ENCODE assay signal across 8 mouse cellular contexts in genomic region chr2:131351471-131351870, GRCm38 (mm10). TPM values are rescaled to one million over a fixed set of nuclear protein-coding genes. Genes with fewer than 3 reads are reported as not detected.
DNase-seq lines count a peak whose midpoint lies in the region; ATAC-seq and TF ChIP-seq lines count a peak whose summit lies in the region.

No protein-coding gene starts in this region.

- H3K36me3 ChIP-seq in heart, adult 2 months (ENCODE audit: control insufficient read depth, insufficient read depth, low read length): no peaks in the 10 kb centered on the region
- no peaks in the 10 kb centered on the region for H3K36me3 ChIP-seq in hindbrain, embryonic 12.5 days
- no peaks in the 10 kb centered on the region for H3K36me3 ChIP-seq in midbrain, embryonic 13.5 days

- no peak overlapping the region for H3K9ac ChIP-seq in heart, adult 2 months (ENCODE audit: low read depth, low read length)
- H3K9ac ChIP-seq in hindbrain, embryonic 12.5 days: peak overlapping the region; percentile 94
- H3K9ac ChIP-seq in midbrain, embryonic 13.5 days (replicated peaks): peak overlapping the region; percentile 99

- H3K4me3 ChIP-seq in heart, adult 2 months: peak overlapping the region; percentile 98
- H3K4me3 ChIP-seq in hindbrain, embryonic 12.5 days: peak overlapping the region; percentile 78
- peak overlapping the region; percentile 93 for H3K4me3 ChIP-seq in midbrain, embryonic 13.5 days (replicated peaks)

- H3K27me3 ChIP-seq in heart, adult 2 months (ENCODE audit: control insufficient read depth, insufficient read depth, low read length): no peaks in the 10 kb centered on the region
- no peaks in the 10 kb centered on the region for H3K27me3 ChIP-seq in hindbrain, embryonic 12.5 days
- H3K27me3 ChIP-seq in midbrain, embryonic 13.5 days: 0 out of 2 replicates have a peak, but pooled peaks cover 5% of the 10 kb centered on the region

- H3K4me1 ChIP-seq in heart, adult 2 months (ENCODE audit: control insufficient read depth, insufficient read depth, low read length): peaks cover 3% of the 10 kb centered on the region; the same call in 1 of the 2 replicates
- peaks cover 19% of the 10 kb centered on the region for H3K4me1 ChIP-seq in hindbrain, embryonic 12.5 days
- H3K4me1 ChIP-seq in midbrain, embryonic 13.5 days (replicated peaks): peaks cover 29% of the 10 kb centered on the region

- H3K27ac ChIP-seq in heart, adult 2 months: no peak overlapping the region
- peak overlapping the region; percentile 97 for H3K27ac ChIP-seq in hindbrain, embryonic 12.5 days
- peak overlapping the region; percentile 99 for H3K27ac ChIP-seq in midbrain, embryonic 13.5 days

- H3K79me2 ChIP-seq in heart, adult 2 months (replicated peaks; ENCODE audit: control insufficient read depth, insufficient read depth, low read length): no peaks in the 10 kb centered on the region; the same call in 1 of the 2 replicates

- WGBS in heart, adult 2 months: 46% methylated on average over 10 of the region's 10 CpGs
- 6% methylated on average over 10 of the region's 10 CpGs for WGBS in hindbrain, embryonic 12.5 days
- WGBS in midbrain, embryonic 13.5 days: 7% methylated on average over 10 of the region's 10 CpGs

- no peak for TF ChIP-seq CTCF in heart, adult 2 months (IDR thresholded peaks at IDR 0.05)

- intact Hi-C loops in heart, adult 2 months (cut with DNase I): loop anchor here (5.0 to 10.0 kb wide), 2 partner anchors 161 to 167 kb away; partner anchors contain the start of genes Cdc25b, Cenpb and Spef1
- intact Hi-C loops in heart, postnatal 25 days (cut with DNase I): loop anchor here (5.0 kb wide), 3 partner anchors 89 to 179 kb away; partner anchors contain the start of gene Pank2

- ATAC-seq in hindbrain, embryonic 12.5 days (ENCODE audit: low FRiP score): no peak
- no peak for ATAC-seq in midbrain, embryonic 13.5 days

- TF ChIP-seq POLR2A in heart, adult 2 months (IDR thresholded peaks at IDR 0.05; ENCODE audit: insufficient read depth, low read depth, low read length): no peak

- no peak for DNase-seq in heart, adult 2 months
- DNase-seq in heart, postnatal 25 days (ENCODE audit: low spot score): no peak
- DNase-seq in ES-CJ7 (ENCODE audit: low read depth, low spot score): peak; percentile 12
- no peak for DNase-seq in frontal cortex, postnatal 36 days (ENCODE audit: low spot score in 2 of 2)
- DNase-seq in natural killer cell, adult 2 months (ENCODE audit: low spot score in 2 of 2): no peak
- no peak for DNase-seq in Muller cell, postnatal 12 days (ENCODE audit: inconsistent ontology term)

- no peak for TF ChIP-seq EP300 in heart, adult 2 months (IDR thresholded peaks at IDR 0.05; ENCODE audit: insufficient read depth, low read depth, low read length)

- H3K4me2 ChIP-seq in hindbrain, embryonic 12.5 days (replicated peaks): peak overlapping the region; percentile 66
- peak overlapping the region; percentile 71 for H3K4me2 ChIP-seq in midbrain, embryonic 13.5 days (replicated peaks)

- H3K9me3 ChIP-seq in hindbrain, embryonic 12.5 days (replicated peaks): no peaks in the 10 kb centered on the region
- no peaks in the 10 kb centered on the region for H3K9me3 ChIP-seq in midbrain, embryonic 13.5 days

RNA-seq across cellular contexts. Expression of gene Rnf24, which starts 1.2 kb away (rescaled TPM):
- 1 to 10 TPM; 2.9 to 3.9 TPM for total RNA-seq in heart, adult 2 months (2021)
- polyA plus RNA-seq in heart, adult 2 months (2012; rRNA removed): 2.7 and 3.5 TPM in 2 replicates
- 1 to 10 TPM; 3.6 to 3.9 TPM for total RNA-seq in heart, postnatal 25 days (2021)
- polyA plus RNA-seq in hindbrain, embryonic 12.5 days (2016; fragmentation: Nextera tagmentation; extraction: Ambion mirVana): 19.1 and 22.8 TPM in 2 replicates
- 23.1 and 23.6 TPM in 2 replicates for polyA plus RNA-seq in midbrain, embryonic 13.5 days (2015; fragmentation: Nextera tagmentation; extraction: Ambion mirVana)
